Mouse (Mus musculus) NIH3T3 (cell line): ENCODE results near the gene Pkp4.

Experiments used
- DNase-seq: peaks from one replicate; pipeline ENCODE4 v3.0.0-alpha.2; 2012; ENCODE audit warnings: low read depth

The Pkp4 gene

GRCm38 (mm10) chr2:59383852-59384776 lies 223.5 kb downstream of the Pkp4 start:
- DNase-seq = no peak

- no peak for DNase-seq
These were observed 224.7 kb downstream of the Pkp4 start for GRCm38 (mm10) chr2:59385211-59385935.

GRCm38 (mm10) chr2:59389971-59390370 lies 229.3 kb downstream of the Pkp4 start:
- DNase-seq = no peak

GRCm38 (mm10) chr2:59393177-59393576 lies 232.5 kb downstream of the Pkp4 start:
- no peak for DNase-seq

GRCm38 (mm10) chr2:59394651-59395050 lies 234.0 kb downstream of the Pkp4 start:
- DNase-seq = no peak

- DNase-seq = peak; percentile 11
These were observed 234.6 kb downstream of the Pkp4 start for GRCm38 (mm10) chr2:59395160-59395650.

GRCm38 (mm10) chr2:59396555-59396954 lies 235.9 kb downstream of the Pkp4 start:
- DNase-seq = no peak

GRCm38 (mm10) chr2:59397531-59397930 lies 236.9 kb downstream of the Pkp4 start:
- DNase-seq = peak; percentile 13

GRCm38 (mm10) chr2:59400901-59401378 lies 240.3 kb downstream of the Pkp4 start:
- DNase-seq = no peak

- DNase-seq = no peak
These were observed 241.3 kb downstream of the Pkp4 start for GRCm38 (mm10) chr2:59401841-59402461.

- DNase-seq = no peak
These were observed 243.4 kb downstream of the Pkp4 start for GRCm38 (mm10) chr2:59404022-59404421.
